Mouse (Mus musculus) small intestine, adult 2 months (tissue): ENCODE measurements around the gene Kctd14. TPM values are rescaled to one million over a fixed set of nuclear protein-coding genes. Genes with fewer than 3 reads are reported as not detected.

Source experiments
- H3K27ac ChIP-seq: fragments of 200-500 bp; 2 replicates; pipeline ENCODE4 v1.5.1; 2012; ENCODE audit warnings: low read depth, low read length, control low read depth, inconsistent platforms; ENCODE audit not compliant: insufficient read depth
- H3K27me3 ChIP-seq: fragments of 200-500 bp; 2 replicates; pipeline ENCODE4 v1.6.1; 2012; ENCODE audit warnings: mild to moderate bottlenecking, moderate library complexity, low read length, inconsistent platforms; ENCODE audit not compliant: control insufficient read depth, insufficient read depth
- H3K36me3 ChIP-seq: fragments of 200-500 bp; 2 replicates; pipeline ENCODE4 v1.6.1; 2012; ENCODE audit warnings: mild to moderate bottlenecking, low read length, control low read depth, inconsistent platforms; ENCODE audit not compliant: control insufficient read depth, insufficient read depth
- H3K4me1 ChIP-seq: fragments of 200-500 bp; 2 replicates; pipeline ENCODE4 v1.6.1; 2012; ENCODE audit warnings: low read length, inconsistent platforms, mixed read lengths; ENCODE audit not compliant: control insufficient read depth, insufficient read depth, insufficient read length
- H3K4me3 ChIP-seq: fragments of 200-500 bp; 2 replicates; pipeline ENCODE4 v1.5.1; 2012; ENCODE audit warnings: low read depth, mild to moderate bottlenecking, control low read depth, inconsistent platforms, low read length, moderate library complexity
- CTCF ChIP-seq: fragments of 200-500 bp; IDR thresholded peaks from 2 replicates; pipeline ENCODE4 v1.5.1; 2012; ENCODE audit warnings: low read depth, mild to moderate bottlenecking, control low read depth, inconsistent platforms, low read length, moderate library complexity, mixed read lengths; ENCODE audit not compliant: insufficient replicate concordance, insufficient read length; ENCODE audit errors: extremely low read depth
- POLR2A ChIP-seq: fragments of 200-500 bp; IDR thresholded peaks from 2 replicates; pipeline ENCODE4 v1.6.1; 2012; ENCODE audit warnings: low read depth, mild to moderate bottlenecking, control low read depth, inconsistent platforms, low read length, moderate library complexity
- WGBS: fragments of 180-500 bp; shearing (Covaris S2); methylation state at CpG from one replicate; pipeline ENCODE4 v1.1.7; 2018; 5-methylcytosine and 5-hydroxymethylcytosine counted together
- polyA plus RNA-seq: library from polyadenylated mRNA; depleted of rRNA; stranded (reverse); fragments of >200 nt; gene quantifications from 2 replicates; pipeline ENCODE4 v1.2.3, GENCODE M21; 2012; rRNA removed

Gene Kctd14
- polyA plus RNA-seq, 1 experiment = 2.6 TPM

GRCm38 (mm10) chr7:97500555-97501209 lies 49.6 kb downstream of the Kctd14 start:
- H3K27me3 ChIP-seq = no peaks in the 10 kb centered on the region
- H3K27ac ChIP-seq = no peak overlapping the region
- H3K4me1 ChIP-seq = no peaks in the 10 kb centered on the region
- TF ChIP-seq CTCF = no peak
- no peak for TF ChIP-seq POLR2A
- 35% methylated on average over 5 of the region's 5 CpGs for WGBS
- H3K4me3 ChIP-seq = no peak overlapping the region
- peaks cover 14% of the 10 kb centered on the region for H3K36me3 ChIP-seq

Other genes with a start within 250 kb of the Kctd14 start
- 2.9 and 14.6 TPM in 2 replicates for gene Usp35, start 119.3 kb upstream of the Kctd14 start, polyA plus RNA-seq
- gene Kctd21, start 119.0 kb upstream of the Kctd14 start, polyA plus RNA-seq = 2.8 and 7.3 TPM in 2 replicates
- gene Alg8, start 79.7 kb upstream of the Kctd14 start, polyA plus RNA-seq = 3.7 and 6.4 TPM in 2 replicates
- 58.2 and 89.7 TPM in 2 replicates for gene Ndufc2, start 51.3 kb upstream of the Kctd14 start, polyA plus RNA-seq
- 2.8 and 4.2 TPM in 2 replicates for gene Thrsp, start 33.6 kb upstream of the Kctd14 start, polyA plus RNA-seq
- 27.2 and 42.1 TPM in 2 replicates for gene Ints4, start 29.6 kb downstream of the Kctd14 start, polyA plus RNA-seq
- gene Aamdc, start 128.2 kb downstream of the Kctd14 start, polyA plus RNA-seq = 27.8 and 39.7 TPM in 2 replicates
- 0.25 and 0.93 TPM in 2 replicates for gene Rsf1, start 128.6 kb downstream of the Kctd14 start, polyA plus RNA-seq
- 8.6 and 9.9 TPM in 2 replicates for gene Clns1a, start 245.3 kb downstream of the Kctd14 start, polyA plus RNA-seq